ENCODE assay signal across 18 mouse cellular contexts in the genomic region with DNA sequence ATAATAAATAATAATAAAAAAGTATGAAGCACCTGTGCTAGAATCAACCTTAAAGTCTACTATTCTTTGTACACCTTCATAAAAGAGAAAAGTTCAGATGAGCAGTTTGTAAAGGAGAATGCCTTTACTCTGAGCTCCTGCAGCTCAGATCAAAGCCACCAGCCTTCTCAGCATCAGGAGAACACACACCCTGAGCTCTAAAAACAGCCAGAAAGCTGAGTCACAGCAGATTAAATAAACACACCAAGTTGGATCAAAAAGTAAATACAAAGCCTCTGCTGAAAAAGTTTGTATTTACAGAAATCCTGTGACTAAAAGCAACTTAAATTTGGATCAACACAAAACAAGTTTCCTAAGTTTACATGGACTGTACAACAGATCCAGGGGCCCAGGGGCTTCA.
"Had no signal": no experiment of that assay in that cellular context is flagged by ENCODE, and none has a peak within 500 bp of the region (broad histone marks: within the 10 kb centered on the region; RNA-seq: fewer than 3 reads in every experiment).

No protein-coding gene starts in this region.

- H3K4me2 ChIP-seq: limb, embryonic 12.5 days; limb, embryonic 15.5 days; liver, embryonic 13.5 days; midbrain, embryonic 12.5 days; midbrain, embryonic 15.5 days; neural tube, embryonic 12.5 days; neural tube, embryonic 15.5 days had no signal

- H3K9me3 ChIP-seq: limb, embryonic 12.5 days; limb, embryonic 15.5 days; liver, embryonic 13.5 days; midbrain, embryonic 12.5 days; midbrain, embryonic 15.5 days; neural tube, embryonic 12.5 days; neural tube, embryonic 15.5 days had no signal

- H3K27me3 ChIP-seq: limb, embryonic 12.5 days; limb, embryonic 15.5 days; liver, embryonic 13.5 days; midbrain, embryonic 12.5 days; midbrain, embryonic 15.5 days; neural tube, embryonic 12.5 days; neural tube, embryonic 15.5 days had no signal

- H3K4me1 ChIP-seq: limb, embryonic 12.5 days; limb, embryonic 15.5 days; liver, embryonic 13.5 days; midbrain, embryonic 12.5 days; midbrain, embryonic 15.5 days; neural tube, embryonic 12.5 days; neural tube, embryonic 15.5 days had no signal

- H3K4me3 ChIP-seq: limb, embryonic 12.5 days; limb, embryonic 15.5 days; liver, embryonic 13.5 days; midbrain, embryonic 12.5 days; midbrain, embryonic 15.5 days; neural tube, embryonic 12.5 days; neural tube, embryonic 15.5 days had no signal

- ATAC-seq: intestine, postnatal 0 days; midbrain, embryonic 15.5 days had no signal

- H3K27ac ChIP-seq: limb, embryonic 12.5 days; limb, embryonic 15.5 days; liver, embryonic 13.5 days; macrophage; midbrain, embryonic 12.5 days; midbrain, embryonic 15.5 days; neural tube, embryonic 12.5 days; neural tube, embryonic 15.5 days had no signal

- DNase-seq: kidney, adult 2 months; kidney, postnatal 14 days; kidney, postnatal 4 days; left cerebral cortex, postnatal 4 days; liver, embryonic 13.5 days; lung, adult 2 months; lung, postnatal 10 days; retina, postnatal 1 day; thymus, adult 18-20 months; thymus, postnatal 36 days had no signal

- H3K36me3 ChIP-seq: limb, embryonic 12.5 days; limb, embryonic 15.5 days; liver, embryonic 13.5 days; midbrain, embryonic 12.5 days; midbrain, embryonic 15.5 days; neural tube, embryonic 12.5 days; neural tube, embryonic 15.5 days had no signal

- H3K9ac ChIP-seq: limb, embryonic 12.5 days; limb, embryonic 15.5 days; liver, embryonic 13.5 days; midbrain, embryonic 12.5 days; midbrain, embryonic 15.5 days; neural tube, embryonic 12.5 days; neural tube, embryonic 15.5 days had no signal
